Mouse (Mus musculus): ENCODE results near the gene Adamtsl5. TPM values are rescaled to one million over a fixed set of nuclear protein-coding genes. Genes with fewer than 3 reads are reported as not detected.

Adamtsl5 gene
- polyA plus RNA-seq, 1 experiment from 2014 or later = 12.7 TPM

DNA sequence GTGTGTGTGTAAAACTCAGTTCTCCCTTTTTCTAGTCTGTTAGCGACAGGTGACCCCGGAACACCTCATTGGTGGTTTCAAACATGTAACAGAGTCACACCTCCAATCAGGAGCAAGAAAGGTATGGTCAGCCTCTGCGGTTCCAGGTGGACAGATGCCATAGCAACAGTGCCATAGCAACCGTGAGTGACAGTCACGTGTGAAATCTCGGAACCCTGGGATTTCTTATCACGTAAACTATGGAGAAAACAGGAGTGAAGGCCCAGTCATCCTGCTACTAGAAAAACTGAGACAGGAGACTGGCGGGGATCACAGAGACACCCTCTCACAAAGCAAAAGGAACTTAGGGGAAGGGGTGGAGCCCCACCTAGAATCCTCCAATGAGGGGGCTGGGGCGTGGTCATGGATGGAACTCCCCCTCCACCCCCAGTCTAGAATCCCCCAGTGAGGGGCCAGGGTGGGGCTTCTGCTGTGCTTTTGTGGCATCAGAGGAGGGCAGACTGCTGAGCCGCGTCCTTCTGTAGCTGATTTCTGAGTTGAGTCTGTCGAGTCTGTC, 23.3 kb upstream of the Adamtsl5 start:
- H3K27me3 ChIP-seq = peaks cover 18% of the 10 kb centered on the region
- H3K27ac ChIP-seq = no peak overlapping the region
- H3K4me1 ChIP-seq (replicated peaks) = peaks cover 9% of the 10 kb centered on the region
- ATAC-seq (replicated peaks; ENCODE audit: insufficient number of reproducible peaks, insufficient read depth, low FRiP score, low read depth) = no peak; the same call in 1 of the 2 replicates
- peak overlapping the region; percentile 24 for H3K4me3 ChIP-seq
- no peaks in the 10 kb centered on the region for H3K9me3 ChIP-seq (replicated peaks)
- H3K9ac ChIP-seq = no peak overlapping the region
- no peaks in the 10 kb centered on the region for H3K36me3 ChIP-seq
- H3K4me2 ChIP-seq = peak overlapping the region; percentile 44
- WGBS = 8% methylated on average over 12 of the region's 12 CpGs

- Histone ChIP-seq H3K9me3 (replicated peaks) (no peaks in the 10 kb centered on the region), H3K9ac (no peak overlapping the region), H3K4me2 (no peak overlapping the region), H3K4me3 (no peak overlapping the region), H3K27ac (no peak overlapping the region), H3K36me3 (no peaks in the 10 kb centered on the region), H3K27me3 (peaks cover 30% of the 10 kb centered on the region), H3K4me1 (replicated peaks) (peaks cover 9% of the 10 kb centered on the region)
- ATAC-seq (replicated peaks; ENCODE audit: insufficient number of reproducible peaks, insufficient read depth, low FRiP score, low read depth) = no peak
- 74% methylated on average over 21 of the region's 21 CpGs for WGBS
These were observed 22.0 kb upstream of the Adamtsl5 start for GRCm38 (mm10) chr10:80369995-80370747.

DNA sequence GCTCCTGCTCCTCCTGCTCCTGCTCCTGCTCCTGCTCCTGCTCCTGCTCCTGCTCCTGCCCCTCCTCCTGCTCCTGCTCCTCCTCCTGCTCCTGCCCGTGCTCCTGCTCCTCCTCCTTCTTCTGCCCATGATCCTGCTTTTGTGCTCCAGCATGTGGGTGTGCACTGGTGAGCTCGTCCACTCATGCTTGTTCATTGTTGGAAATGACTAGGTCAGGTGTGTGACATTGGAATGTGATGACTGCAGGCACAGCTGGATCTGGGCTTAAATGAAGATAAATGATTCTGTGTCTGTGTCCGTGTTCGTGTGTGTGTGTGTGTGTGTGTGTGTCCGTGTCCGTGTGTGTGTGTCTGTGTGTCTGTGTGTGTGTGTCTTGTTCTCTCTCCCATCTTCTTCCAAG, 20.2 kb upstream of the Adamtsl5 start:
- 83% methylated on average over 6 of the region's 6 CpGs for WGBS
- peaks cover 46% of the 10 kb centered on the region for H3K27me3 ChIP-seq
- no peaks in the 10 kb centered on the region for H3K36me3 ChIP-seq
- no peaks in the 10 kb centered on the region for H3K9me3 ChIP-seq (replicated peaks)
- no peak overlapping the region for H3K4me2 ChIP-seq
- H3K4me3 ChIP-seq = no peak overlapping the region
- H3K4me1 ChIP-seq (replicated peaks) = peaks cover 9% of the 10 kb centered on the region
- no peak overlapping the region for H3K27ac ChIP-seq
- H3K9ac ChIP-seq = no peak overlapping the region
- no peak for ATAC-seq (replicated peaks; ENCODE audit: insufficient number of reproducible peaks, insufficient read depth, low FRiP score, low read depth)

GRCm38 (mm10) chr10:80367954-80368353, 19.7 kb upstream of the Adamtsl5 start:
- no peak for ATAC-seq (replicated peaks; ENCODE audit: insufficient number of reproducible peaks, insufficient read depth, low FRiP score, low read depth)
- 49% methylated on average over 5 of the region's 5 CpGs for WGBS

GRCm38 (mm10) chr10:80365736-80366135, 17.5 kb upstream of the Adamtsl5 start:
- Histone ChIP-seq H3K9ac (no peak overlapping the region), H3K27ac (no peak overlapping the region), H3K4me2 (no peak overlapping the region), H3K36me3 (no peaks in the 10 kb centered on the region), H3K27me3 (peaks cover 45% of the 10 kb centered on the region), H3K4me3 (no peak overlapping the region), H3K4me1 (replicated peaks) (no peaks in the 10 kb centered on the region), H3K9me3 (replicated peaks) (no peaks in the 10 kb centered on the region)
- no peak for ATAC-seq (replicated peaks; ENCODE audit: insufficient number of reproducible peaks, insufficient read depth, low FRiP score, low read depth)
- 59% methylated on average over 6 of the region's 6 CpGs for WGBS

More at GRCm38 (mm10) chr10:80367954-80368353, 19.7 kb upstream of the Adamtsl5 start:
- Histone ChIP-seq H3K9ac (no peak overlapping the region), H3K27me3 (peaks cover 47% of the 10 kb centered on the region), H3K27ac (no peak overlapping the region), H3K4me3 (no peak overlapping the region), H3K36me3 (no peaks in the 10 kb centered on the region), H3K9me3 (replicated peaks) (no peaks in the 10 kb centered on the region), H3K4me1 (replicated peaks) (peaks cover 9% of the 10 kb centered on the region), H3K4me2 (no peak overlapping the region)

GRCm38 (mm10) chr10:80363734-80364133, 15.5 kb upstream of the Adamtsl5 start:
- ATAC-seq (replicated peaks; ENCODE audit: insufficient number of reproducible peaks, insufficient read depth, low FRiP score, low read depth) = no peak

DNA sequence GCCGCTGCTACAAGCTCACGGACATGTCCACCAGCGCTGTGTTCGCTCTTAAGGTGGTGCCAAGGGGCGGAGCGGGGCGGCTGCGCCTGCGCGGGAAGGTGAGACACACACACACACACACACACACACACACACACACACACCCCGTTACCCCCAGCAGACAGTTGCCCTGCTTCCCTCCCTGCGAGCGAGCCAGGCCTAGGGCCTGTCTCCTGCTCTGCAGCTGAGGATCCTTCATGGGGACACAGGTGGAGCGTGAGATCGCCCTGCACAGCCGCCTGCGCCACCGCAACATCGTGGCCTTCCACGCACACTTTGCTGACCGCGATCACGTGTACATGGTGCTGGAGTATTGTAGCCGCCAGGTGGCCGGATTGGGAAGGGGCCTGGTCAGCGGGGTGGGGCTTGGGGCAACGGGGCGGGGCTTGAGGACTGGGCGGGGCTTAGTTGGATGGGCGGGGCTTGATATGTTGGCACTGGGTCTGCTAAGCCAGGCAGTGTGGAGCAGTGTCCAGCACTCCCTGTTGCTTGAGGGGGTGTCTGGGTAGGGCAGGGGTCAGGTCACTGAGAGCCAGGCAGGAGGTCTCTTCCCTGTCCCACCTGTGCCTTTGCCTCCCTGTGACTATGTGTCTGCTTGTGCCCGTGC, 9.9 kb upstream of the Adamtsl5 start:
- Histone ChIP-seq H3K9me3 (replicated peaks) (no peaks in the 10 kb centered on the region), H3K4me3 (peak overlapping the region; percentile 27), H3K27me3 (peaks cover 84% of the 10 kb centered on the region), H3K27ac (no peak overlapping the region), H3K4me1 (replicated peaks) (peaks cover 16% of the 10 kb centered on the region), H3K9ac (no peak overlapping the region), H3K36me3 (no peaks in the 10 kb centered on the region), H3K4me2 (peak overlapping the region; percentile 49)
- 8% methylated on average over 31 of the region's 31 CpGs for WGBS
- 0 out of 2 replicates have a peak, but pooled peaks have one; percentile 10 for ATAC-seq (replicated peaks; ENCODE audit: insufficient number of reproducible peaks, insufficient read depth, low FRiP score, low read depth)

More at GRCm38 (mm10) chr10:80363734-80364133, 15.5 kb upstream of the Adamtsl5 start:
- Histone ChIP-seq H3K27me3 (peaks cover 65% of the 10 kb centered on the region), H3K4me3 (no peak overlapping the region), H3K4me2 (no peak overlapping the region), H3K9me3 (replicated peaks) (no peaks in the 10 kb centered on the region), H3K9ac (no peak overlapping the region), H3K4me1 (replicated peaks) (no peaks in the 10 kb centered on the region), H3K36me3 (no peaks in the 10 kb centered on the region), H3K27ac (no peak overlapping the region)
- WGBS = 44% methylated on average over 6 of the region's 6 CpGs

DNA sequence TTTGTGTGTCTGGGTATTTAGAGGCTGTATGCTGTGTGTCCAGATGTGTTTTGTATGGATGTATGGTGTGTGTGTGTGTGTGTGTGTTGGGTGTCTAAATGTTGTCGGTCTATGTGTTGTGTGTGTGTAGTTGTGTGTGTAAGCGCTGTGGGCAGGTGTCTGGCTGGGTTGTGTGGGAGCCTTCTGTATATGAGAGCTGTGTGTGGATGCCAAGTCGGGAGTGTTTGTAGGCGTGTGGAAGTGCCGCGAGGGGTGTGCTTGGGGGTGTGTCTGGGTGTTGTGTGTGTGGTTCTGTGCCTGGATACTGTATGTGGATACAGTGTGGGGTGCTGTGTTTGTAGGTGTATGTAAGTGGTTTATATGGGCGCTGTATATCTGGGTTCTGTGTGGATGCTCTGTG, 9.1 kb upstream of the Adamtsl5 start:
- Histone ChIP-seq H3K9ac (no peak overlapping the region), H3K9me3 (replicated peaks) (no peaks in the 10 kb centered on the region), H3K4me2 (no peak overlapping the region), H3K36me3 (no peaks in the 10 kb centered on the region), H3K4me1 (replicated peaks) (peaks cover 16% of the 10 kb centered on the region), H3K27ac (no peak overlapping the region), H3K4me3 (no peak overlapping the region), H3K27me3 (peaks cover 88% of the 10 kb centered on the region)
- ATAC-seq (replicated peaks; ENCODE audit: insufficient number of reproducible peaks, insufficient read depth, low FRiP score, low read depth) = no peak
- WGBS = 28% methylated on average over 7 of the region's 7 CpGs

DNA sequence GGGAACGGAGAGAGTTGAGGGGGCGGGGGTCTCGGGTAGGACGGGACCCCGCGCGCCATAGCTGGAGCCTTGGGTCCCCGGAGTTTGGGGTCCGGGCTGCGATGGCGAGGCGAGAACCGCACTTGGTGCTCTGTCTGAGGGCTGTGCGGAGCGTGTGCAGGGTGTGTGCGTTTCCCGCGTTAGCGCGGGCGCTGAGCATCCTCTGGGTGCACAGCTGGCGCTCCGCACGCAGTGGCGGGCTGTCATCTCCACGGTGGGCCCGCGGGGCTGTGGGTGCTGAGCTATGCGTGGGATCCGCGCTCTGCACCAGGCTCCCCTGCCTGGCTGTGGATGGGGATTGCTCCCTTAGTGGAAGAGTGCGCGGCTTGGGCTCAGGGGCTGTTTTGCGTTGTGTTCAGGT, 8.5 kb upstream of the Adamtsl5 start:
- no peaks in the 10 kb centered on the region for H3K36me3 ChIP-seq
- no peak for ATAC-seq (replicated peaks; ENCODE audit: insufficient number of reproducible peaks, insufficient read depth, low FRiP score, low read depth)
- H3K9me3 ChIP-seq (replicated peaks) = no peaks in the 10 kb centered on the region
- peaks cover 94% of the 10 kb centered on the region for H3K27me3 ChIP-seq
- H3K4me2 ChIP-seq = peak overlapping the region; percentile 58
- no peak overlapping the region for H3K9ac ChIP-seq
- 3% methylated on average over 34 of the region's 34 CpGs for WGBS
- H3K27ac ChIP-seq = no peak overlapping the region
- H3K4me3 ChIP-seq = peak overlapping the region; percentile 27
- H3K4me1 ChIP-seq (replicated peaks) = peaks cover 16% of the 10 kb centered on the region

- peaks cover 16% of the 10 kb centered on the region for H3K4me1 ChIP-seq (replicated peaks)
- peak within 1 kb of the TSS; percentile 27 for H3K4me3 ChIP-seq
- H3K4me2 ChIP-seq = peak within 1 kb of the TSS; percentile 58
- no peak within 1 kb of the TSS for H3K9ac ChIP-seq
- no peak within 1 kb of the TSS for H3K27ac ChIP-seq
- ATAC-seq (replicated peaks; ENCODE audit: insufficient number of reproducible peaks, insufficient read depth, low FRiP score, low read depth) = no peak
- WGBS = 2% methylated on average over 52 of the region's 53 CpGs
- H3K36me3 ChIP-seq = no peaks in the 10 kb centered on the region
- no peaks in the 10 kb centered on the region for H3K9me3 ChIP-seq (replicated peaks)
- peaks cover 99% of the 10 kb centered on the region for H3K27me3 ChIP-seq
These were observed 7.9 kb upstream of the Adamtsl5 start, which contains the start of gene Plk5 for GRCm38 (mm10) chr10:80356001-80356682. TSS of gene Plk5 (plus strand) at chr10:80356459.

DNA sequence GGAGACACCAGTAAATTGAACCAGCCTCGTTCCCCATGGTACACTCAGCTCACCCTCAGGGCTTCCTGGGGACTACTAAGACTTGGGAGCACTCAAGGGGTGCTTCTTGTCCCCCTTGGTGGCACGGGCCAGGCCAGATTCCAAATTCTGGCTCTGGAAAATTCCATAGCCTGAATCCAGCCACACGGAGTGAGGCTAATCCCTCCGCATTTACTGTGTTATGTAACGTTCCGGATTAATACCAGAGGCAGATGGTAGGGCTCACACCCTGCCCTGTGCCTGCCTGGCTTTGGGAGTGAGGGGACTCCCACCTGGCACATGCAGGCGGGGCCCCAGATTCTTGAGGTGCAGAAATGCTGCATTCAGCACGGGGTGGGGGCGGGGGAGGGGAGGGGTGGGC, 7.2 kb upstream of the Adamtsl5 start:
- Histone ChIP-seq H3K36me3 (no peaks in the 10 kb centered on the region), H3K27ac (no peak overlapping the region), H3K9ac (no peak overlapping the region), H3K4me3 (no peak overlapping the region), H3K4me2 (no peak overlapping the region), H3K27me3 (peaks cover 99% of the 10 kb centered on the region), H3K4me1 (replicated peaks) (peaks cover 17% of the 10 kb centered on the region), H3K9me3 (replicated peaks) (no peaks in the 10 kb centered on the region)
- ATAC-seq (replicated peaks; ENCODE audit: insufficient number of reproducible peaks, insufficient read depth, low FRiP score, low read depth) = no peak
- WGBS = 12% methylated on average over 9 of the region's 9 CpGs
